Mouse (Mus musculus): Measurements from ENCODE around the gene Gm21958.

Gm21958 gene

GRCm38 (mm10) chr3:54714253-54714652, at the start of gene Gm21958:
Gene Gm21958 (minus strand): TSS chr3:54714353.
- DNase-seq (ENCODE audit: low read depth, low spot score): no peak

- DNase-seq (ENCODE audit: low read depth, low spot score): no peak
Observed at GRCm38 (mm10) chr3:54761258-54761657, 47.1 kb upstream of the Gm21958 start.

GRCm38 (mm10) chr3:54760321-54761115, 46.4 kb upstream of the Gm21958 start:
- no peak for DNase-seq (ENCODE audit: low read depth, low spot score)

- DNase-seq (ENCODE audit: low read depth, low spot score): no peak
Observed at GRCm38 (mm10) chr3:54759211-54759610, 45.1 kb upstream of the Gm21958 start.

GRCm38 (mm10) chr3:54757446-54757845, 43.3 kb upstream of the Gm21958 start:
- DNase-seq (ENCODE audit: low read depth, low spot score): no peak

GRCm38 (mm10) chr3:54756058-54756457, 41.9 kb upstream of the Gm21958 start:
- DNase-seq (ENCODE audit: low read depth, low spot score): no peak

GRCm38 (mm10) chr3:54755145-54756041, 41.2 kb upstream of the Gm21958 start, which contains the start of gene Smad9:
Gene Smad9 (plus strand): TSS chr3:54755582.
- DNase-seq (ENCODE audit: low read depth, low spot score): no peak

- no peak for DNase-seq (ENCODE audit: low read depth, low spot score)
Observed at GRCm38 (mm10) chr3:54753411-54753810, 39.3 kb upstream of the Gm21958 start.

GRCm38 (mm10) chr3:54745799-54746198, 31.6 kb upstream of the Gm21958 start:
- DNase-seq (ENCODE audit: low read depth, low spot score): no peak

- no peak for DNase-seq (ENCODE audit: low read depth, low spot score)
Observed at GRCm38 (mm10) chr3:54741965-54742364, 27.8 kb upstream of the Gm21958 start.

GRCm38 (mm10) chr3:54737317-54737716, 23.2 kb upstream of the Gm21958 start:
- DNase-seq (ENCODE audit: low read depth, low spot score): no peak

- no peak for DNase-seq (ENCODE audit: low read depth, low spot score)
Observed at GRCm38 (mm10) chr3:54736101-54736927, 22.2 kb upstream of the Gm21958 start.

GRCm38 (mm10) chr3:54735247-54736046, 21.3 kb upstream of the Gm21958 start, which contains the start of the genes Exosc8 and Alg5:
Gene Exosc8 (minus strand): TSS chr3:54735393.
Gene Alg5 (plus strand): TSS chr3:54735539.
- DNase-seq (ENCODE audit: low read depth, low spot score): peak; percentile 53

GRCm38 (mm10) chr3:54734411-54735246, 20.5 kb upstream of the Gm21958 start:
- DNase-seq (ENCODE audit: low read depth, low spot score): peak; percentile 86

GRCm38 (mm10) chr3:54732371-54732770, 18.2 kb upstream of the Gm21958 start:
- DNase-seq (ENCODE audit: low read depth, low spot score): no peak

GRCm38 (mm10) chr3:54731626-54732150, 17.5 kb upstream of the Gm21958 start:
- DNase-seq (ENCODE audit: low read depth, low spot score): no peak

GRCm38 (mm10) chr3:54728100-54728499, 13.9 kb upstream of the Gm21958 start:
- no peak for DNase-seq (ENCODE audit: low read depth, low spot score)

- no peak for DNase-seq (ENCODE audit: low read depth, low spot score)
Observed at GRCm38 (mm10) chr3:54727588-54727987, 13.4 kb upstream of the Gm21958 start.

- DNase-seq (ENCODE audit: low read depth, low spot score): no peak
Observed at GRCm38 (mm10) chr3:54725344-54725743, 11.2 kb upstream of the Gm21958 start.
